Mouse (Mus musculus): ENCODE measurements around the gene Lrrtm4. TPM values are rescaled to one million over a fixed set of nuclear protein-coding genes. Genes with fewer than 3 reads are reported as not detected.

Lrrtm4 gene
- total RNA-seq (2015) (not detected in 2 replicates), total RNA-seq (2017) (not detected in 2 replicates)

DNA sequence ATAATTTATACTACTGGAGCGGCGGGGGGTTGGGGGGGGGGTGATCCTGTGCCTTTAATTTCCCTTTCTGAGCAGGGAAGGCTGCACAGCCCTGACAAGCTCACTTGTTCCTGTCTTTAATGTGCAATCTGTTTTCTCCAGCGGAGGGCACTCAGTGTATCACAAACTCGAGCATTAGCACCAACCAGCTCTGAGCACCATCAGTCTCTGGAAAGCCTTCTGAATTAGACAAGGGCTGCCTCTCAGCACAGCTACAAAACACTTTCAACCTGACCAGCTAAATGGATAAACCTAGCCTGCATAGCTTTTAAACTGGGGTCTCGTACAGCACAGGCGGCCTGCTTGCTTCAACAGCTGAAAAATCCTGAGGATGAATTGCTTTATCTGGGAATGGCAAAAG lies at the start of gene Lrrtm4:
Gene Lrrtm4 (plus strand): TSS at position 113 of the 400 bp plus-strand sequence.
- ATAC-seq (replicated peaks; ENCODE audit: poor library complexity) = no peak

DNA sequence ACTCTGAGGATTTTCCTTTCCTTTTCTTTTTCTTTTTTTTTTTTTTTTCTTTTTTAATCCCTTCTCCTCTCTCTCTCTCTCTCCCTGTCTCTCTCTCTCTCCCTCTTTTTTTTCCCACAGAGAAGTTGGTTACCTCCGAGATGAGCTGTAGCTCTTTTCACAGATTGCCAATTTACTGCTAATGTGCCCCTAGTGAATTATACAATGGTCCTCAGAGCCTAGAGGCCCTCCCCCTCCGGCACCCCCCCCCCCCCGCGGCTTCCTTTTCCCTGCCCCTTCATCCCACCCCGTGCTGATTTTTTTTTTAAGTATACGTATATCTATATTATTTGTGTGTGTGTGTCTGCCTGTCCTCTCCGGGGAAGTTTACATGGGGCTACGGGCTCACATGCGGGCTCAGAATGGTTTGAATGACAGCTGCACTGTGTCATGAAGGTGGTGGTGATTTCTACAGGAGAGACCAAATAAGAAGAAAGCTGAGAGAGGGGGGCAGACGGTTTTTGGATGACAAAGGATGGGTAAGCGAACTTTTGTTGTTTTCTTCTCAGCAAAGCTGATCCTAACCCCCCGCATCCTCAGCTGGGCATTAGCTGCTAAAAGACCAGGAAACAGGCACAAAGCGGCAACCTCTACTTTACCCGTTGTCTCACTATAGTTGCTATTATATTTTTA lies 648 bp downstream of the Lrrtm4 start:
- ATAC-seq (replicated peaks; ENCODE audit: poor library complexity) = 0 out of 2 replicates have a peak, but pooled peaks have one; percentile 11

DNA sequence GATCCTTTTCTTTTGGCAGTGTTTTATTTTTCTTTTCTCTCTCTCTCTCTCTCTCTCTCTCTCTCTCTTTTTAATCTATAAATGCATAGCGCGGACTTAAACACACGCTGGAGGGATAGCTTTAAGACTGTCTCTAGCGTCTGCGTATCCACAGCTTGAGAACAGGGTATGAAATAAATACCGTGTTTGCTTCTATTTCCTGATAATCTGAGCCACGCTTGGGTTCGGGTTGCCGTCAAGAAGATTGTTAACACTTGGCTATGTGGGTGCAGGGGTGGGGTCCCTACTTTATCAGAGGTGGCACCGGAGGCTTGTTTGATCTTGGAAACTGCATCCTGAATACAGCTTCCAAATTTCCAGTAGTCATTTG lies 1.2 kb downstream of the Lrrtm4 start:
- ATAC-seq (replicated peaks; ENCODE audit: poor library complexity) = no peak

DNA sequence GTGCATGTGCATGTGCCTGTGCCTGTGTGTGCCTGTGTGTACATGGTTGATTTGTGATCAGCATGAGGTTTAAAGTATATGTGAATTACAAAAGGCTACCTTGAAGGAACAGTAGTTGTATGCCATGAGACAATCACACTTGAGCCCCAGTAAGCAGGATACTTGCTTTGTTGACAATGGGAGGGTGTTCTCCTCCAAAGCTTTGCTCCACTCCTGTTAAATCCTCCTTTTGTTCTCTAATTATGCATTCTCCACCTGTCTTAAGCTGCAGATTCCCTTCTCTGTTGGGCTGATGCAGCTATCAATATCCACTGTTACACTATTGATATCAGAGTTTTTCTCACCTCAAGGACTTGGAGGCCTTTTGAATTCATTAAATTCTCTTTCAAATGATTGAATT lies 38.2 kb downstream of the Lrrtm4 start:
- ATAC-seq (replicated peaks; ENCODE audit: poor library complexity) = no peak

DNA sequence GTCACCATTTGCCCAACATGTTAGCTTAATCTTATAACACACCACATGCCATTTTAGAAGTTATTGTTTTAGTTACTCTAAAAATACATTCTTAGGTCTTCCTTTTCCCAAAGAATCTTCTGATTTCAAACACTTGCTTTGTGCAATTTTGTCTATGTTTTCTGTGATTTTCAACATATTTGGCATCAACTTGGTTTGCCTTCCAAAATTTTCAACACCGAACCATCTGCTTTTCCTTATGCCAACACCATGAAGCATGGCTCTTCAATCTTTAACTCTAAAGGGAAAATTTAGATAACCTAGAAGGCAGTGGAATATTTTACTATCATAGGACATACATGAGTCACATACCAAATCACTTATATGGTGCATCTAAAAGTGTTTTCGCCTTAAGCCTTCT lies 59.3 kb downstream of the Lrrtm4 start:
- no peak for ATAC-seq (replicated peaks; ENCODE audit: poor library complexity)

DNA sequence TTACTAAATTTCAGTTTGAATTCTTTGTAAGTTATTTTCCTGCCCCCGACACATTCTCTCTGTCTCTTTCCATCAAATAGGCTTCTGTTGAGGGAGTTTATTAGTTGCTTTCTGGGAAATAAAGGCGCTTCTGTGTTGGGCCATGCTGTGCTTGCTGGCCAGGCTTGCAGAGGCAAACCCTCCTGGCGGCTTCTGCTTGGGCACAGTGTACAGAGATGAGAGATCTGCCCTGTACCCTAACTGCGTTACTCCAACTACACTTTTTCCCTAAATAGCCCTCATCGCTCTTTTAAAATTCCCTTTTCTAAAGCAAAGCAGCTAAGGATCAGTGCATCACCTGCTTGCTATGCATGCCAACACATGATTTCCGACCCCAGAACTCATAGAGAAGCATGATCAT lies 60.6 kb downstream of the Lrrtm4 start:
- ATAC-seq (replicated peaks; ENCODE audit: poor library complexity) = no peak

DNA sequence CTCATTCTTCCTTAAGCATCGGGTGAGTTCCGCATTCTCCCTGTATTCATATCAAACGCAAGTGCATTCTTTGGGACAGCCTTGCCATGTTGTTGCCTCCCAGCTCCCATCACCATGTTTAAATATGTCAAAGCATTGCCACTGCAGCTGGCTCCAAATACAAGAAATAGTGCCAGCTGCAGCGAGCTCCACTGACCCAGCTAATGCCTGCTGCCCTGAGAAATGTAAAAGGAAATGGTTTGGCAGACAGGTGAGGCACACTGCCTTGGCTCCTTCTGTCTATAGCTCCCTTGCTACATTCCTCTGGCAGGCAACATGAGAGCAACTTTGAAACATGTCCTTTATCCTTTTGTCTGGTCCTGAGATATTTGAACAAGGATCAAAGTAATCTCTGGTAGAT lies 76.2 kb downstream of the Lrrtm4 start:
- ATAC-seq (replicated peaks; ENCODE audit: poor library complexity) = no peak

DNA sequence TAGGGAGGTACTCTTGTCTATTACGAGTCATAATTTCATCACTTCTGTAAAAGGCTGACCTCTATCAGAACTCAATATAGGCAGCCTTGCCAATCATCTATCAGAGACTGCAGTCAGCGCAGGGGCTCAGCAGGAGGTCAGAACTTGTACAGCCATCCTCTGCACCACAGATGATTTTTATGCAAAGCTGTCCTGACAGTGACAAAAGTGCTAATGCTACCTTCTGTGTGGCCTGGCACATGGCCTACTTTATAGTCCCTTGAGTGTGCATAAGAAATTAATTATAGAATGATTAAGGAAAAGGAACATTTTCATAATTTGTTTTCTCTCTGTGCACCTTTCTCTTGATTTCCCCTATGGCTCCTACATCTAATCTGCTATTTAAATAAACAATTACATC lies 86.7 kb downstream of the Lrrtm4 start:
- ATAC-seq (replicated peaks; ENCODE audit: poor library complexity) = no peak

DNA sequence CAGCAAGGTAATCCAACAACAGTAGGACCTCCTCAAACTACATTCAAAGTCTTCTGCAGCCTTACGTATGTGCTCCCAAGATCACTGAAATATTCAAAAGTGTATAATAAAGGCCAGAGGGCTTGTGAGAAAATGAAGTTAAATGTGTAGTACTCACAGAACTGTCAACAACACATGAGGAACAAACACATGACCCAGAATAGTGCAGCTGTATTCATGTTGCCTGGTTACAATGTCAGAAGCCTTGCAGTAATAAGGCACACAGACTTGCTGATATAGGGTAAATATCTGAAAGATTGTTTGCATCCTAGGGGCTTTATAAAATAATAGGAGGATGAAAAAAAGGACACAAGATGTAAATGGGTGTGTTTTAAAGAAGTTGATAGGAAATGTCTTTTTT lies 87.2 kb downstream of the Lrrtm4 start:
- no peak for ATAC-seq (replicated peaks; ENCODE audit: poor library complexity)

DNA sequence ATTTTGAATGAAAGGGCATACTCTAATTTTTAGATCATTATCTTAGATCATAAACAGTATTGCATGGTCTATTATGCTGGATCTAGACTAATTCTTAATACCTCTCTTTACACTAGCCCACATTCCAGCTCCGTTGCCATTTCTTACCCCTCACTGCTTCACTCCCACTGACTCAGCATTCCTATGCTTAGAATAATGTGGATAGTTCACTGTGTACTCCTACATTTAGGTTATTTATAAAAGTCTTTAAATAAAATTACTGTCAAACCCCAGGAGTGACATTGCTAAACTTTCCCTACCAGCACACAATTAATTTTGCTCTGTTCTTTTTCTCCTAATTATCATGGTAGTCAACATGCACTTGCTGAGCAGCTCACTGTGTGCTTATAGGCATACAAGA lies 107.7 kb downstream of the Lrrtm4 start:
- no peak for ATAC-seq (replicated peaks; ENCODE audit: poor library complexity)

DNA sequence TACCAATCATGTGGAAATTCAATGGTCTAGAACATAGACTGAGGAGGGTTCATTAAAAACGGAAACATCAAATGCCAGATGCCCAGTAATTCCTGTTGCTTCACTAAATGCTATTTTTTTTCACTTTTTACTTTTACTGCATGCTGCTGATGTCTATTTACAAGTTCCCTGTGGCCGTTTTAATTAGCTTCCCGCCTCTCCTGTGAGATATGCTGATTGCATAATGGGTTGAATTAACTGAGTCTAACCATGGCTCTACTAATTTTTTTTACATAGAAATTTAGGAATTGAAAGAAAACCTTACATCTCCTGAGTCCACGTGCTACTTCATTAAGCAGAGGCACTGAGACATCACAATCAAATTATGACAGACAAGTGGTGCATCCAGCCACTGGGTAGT lies 143.9 kb downstream of the Lrrtm4 start:
- no peak for ATAC-seq (replicated peaks; ENCODE audit: poor library complexity)

DNA sequence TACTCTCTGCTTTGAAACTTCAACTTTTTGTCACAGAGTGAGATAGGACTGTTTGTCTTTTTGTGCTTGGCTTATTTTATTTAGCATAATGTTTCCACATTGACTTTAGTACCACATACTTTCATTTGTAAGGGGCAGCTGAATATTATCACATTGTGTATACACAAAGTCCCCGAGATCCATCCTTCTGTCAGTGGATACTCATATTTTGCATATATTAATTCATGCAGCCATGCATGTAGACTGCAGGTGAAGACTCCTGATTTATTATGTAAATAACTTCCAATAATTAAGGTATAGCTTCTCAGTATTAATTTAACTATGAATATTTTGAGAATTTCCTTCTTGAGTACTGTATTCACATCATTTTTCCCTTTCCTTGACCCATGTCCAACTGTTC lies 163.2 kb downstream of the Lrrtm4 start:
- ATAC-seq (replicated peaks; ENCODE audit: poor library complexity) = no peak

DNA sequence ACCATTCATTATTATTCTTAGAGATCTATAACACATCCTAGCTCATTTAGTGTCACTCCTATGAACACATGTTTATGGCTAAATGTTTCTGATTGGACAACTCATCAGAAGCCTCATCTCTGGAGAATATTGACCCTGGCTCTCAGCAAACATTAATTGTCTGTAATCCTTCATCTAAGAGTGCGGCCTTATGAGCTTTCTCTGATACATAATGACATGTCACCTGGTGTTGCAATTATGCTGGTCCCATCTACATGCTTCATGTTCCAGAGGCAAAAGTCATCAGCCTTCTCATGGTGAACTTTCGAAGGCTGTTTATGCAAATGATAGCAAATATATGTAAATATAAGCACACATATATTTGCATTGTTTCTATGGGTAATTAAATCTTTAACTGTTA lies 163.7 kb downstream of the Lrrtm4 start:
- no peak for ATAC-seq (replicated peaks; ENCODE audit: poor library complexity)

DNA sequence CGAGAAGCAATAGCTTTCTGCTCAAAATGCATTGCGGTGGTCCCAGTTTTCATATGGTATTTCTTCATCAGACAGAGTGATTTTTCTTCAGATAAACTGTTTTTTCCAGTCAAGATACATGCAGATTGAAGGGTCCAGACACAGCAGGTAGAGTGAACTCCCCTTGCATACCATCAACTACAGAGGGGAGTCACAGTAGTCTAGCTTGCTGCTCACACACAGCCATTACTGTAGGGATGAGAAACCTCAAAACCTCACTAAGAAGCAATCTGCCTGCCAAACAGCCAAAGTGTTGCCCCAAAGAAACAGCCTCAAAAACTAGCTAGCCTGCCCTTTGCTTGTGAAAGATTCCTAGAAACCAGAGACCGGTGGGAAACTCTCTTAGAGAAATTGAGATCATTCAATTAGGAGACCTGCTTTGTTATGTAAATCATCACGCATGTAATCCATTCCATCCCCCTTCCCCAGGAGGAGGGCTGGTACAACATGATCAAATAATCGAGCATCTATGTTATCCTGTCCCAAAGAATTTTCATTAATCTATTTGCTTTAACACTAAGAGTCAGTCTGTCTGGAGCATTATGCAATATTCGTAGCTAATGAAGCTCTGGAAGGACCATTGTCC lies 166.9 kb downstream of the Lrrtm4 start:
- ATAC-seq (replicated peaks; ENCODE audit: poor library complexity) = no peak

DNA sequence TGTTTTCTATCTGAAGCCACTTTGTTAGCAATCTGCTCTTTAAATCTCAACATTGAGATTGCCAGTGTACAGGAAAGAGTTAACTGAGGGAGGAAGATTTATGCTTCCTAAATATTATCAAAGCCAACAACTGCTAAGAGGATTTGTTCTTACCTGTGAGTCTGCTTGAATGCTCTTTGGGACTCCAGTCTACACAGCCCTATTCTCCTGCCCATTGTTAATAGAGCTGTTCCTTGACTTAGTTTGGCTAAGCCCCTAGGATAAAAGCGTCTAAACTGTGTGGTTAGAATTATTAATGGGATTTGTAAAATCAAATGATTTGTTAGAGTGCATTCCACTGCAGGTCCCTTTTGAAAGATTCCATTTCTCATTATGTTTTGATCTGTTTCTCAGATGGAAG lies 168.1 kb downstream of the Lrrtm4 start:
- no peak for ATAC-seq (replicated peaks; ENCODE audit: poor library complexity)

DNA sequence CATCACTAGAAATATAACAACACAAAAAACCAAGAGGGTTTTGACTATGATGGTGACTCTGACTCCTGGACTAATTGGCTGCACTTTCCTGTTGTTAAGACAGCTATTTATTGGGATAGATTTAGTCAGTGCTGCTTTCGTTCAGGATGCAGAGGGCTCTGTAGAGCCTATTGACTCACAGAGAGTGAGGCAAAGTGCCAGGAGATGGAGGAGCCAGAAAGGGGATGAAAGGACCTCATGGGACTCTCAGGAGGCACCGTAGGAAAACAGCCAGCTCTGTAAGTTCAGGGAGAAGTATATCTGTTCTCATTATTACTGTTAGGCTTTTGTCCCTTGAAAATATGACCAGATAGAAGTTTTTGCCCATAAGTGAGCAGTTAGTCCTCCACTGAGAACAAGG lies 190.8 kb downstream of the Lrrtm4 start:
- ATAC-seq (replicated peaks; ENCODE audit: poor library complexity) = no peak

DNA sequence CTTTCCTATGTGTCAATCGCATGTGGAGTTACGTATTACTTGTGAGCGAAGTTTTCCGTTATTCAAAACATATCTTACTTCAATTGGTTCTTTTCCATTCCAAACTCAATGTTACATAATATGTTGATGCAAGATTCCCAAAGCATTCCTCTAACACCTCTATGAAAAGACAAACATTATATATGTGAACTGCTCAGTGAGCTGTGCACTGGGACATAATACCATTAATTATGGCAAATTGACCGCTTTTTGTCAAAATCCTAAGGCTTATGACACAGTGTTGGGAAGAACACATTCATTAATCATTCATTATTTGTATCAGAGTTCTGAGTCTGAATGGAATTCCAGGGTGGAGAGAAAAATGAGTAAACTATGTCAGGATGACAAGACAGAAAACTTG lies 191.6 kb downstream of the Lrrtm4 start:
- no peak for ATAC-seq (replicated peaks; ENCODE audit: poor library complexity)

DNA sequence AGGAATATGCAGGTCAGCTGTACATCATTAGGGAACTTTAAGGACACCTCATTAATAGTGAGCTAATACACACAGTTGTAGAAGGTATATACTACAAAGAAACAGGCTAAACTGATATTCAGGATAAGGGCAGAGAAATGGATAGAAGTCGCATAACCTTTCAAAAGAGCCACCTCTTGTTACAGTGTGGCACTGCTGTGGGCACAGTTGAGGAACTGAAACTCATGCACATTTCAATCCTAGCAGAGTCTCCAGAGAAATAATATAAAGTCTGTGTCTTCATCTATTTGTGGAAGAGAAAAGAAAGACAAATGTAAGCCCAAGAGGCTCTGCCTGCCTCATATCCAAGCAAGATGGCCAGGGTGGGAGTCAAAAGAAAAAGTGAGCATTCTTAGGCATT lies 242.9 kb downstream of the Lrrtm4 start:
- ATAC-seq (replicated peaks; ENCODE audit: poor library complexity) = peak; percentile 82

DNA sequence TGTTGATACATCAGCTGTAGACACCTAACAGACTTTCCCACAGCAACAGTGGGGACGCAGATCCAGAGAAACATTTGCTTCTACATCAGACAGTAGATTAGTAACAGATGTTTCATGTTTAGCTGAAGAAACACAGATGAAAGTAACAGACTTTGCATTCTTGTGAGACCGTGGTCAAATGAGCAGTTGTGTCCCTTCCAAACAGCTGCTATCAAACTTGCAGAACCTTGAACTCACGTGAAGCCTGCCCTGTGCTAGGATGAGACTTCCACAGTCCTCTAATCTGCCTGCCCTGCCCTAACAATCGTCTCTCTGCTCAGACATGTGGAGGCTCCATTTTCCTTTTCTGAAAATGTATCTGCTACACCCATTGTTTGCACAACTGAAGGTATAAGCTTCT lies 245.3 kb downstream of the Lrrtm4 start:
- ATAC-seq (replicated peaks; ENCODE audit: poor library complexity) = no peak

DNA sequence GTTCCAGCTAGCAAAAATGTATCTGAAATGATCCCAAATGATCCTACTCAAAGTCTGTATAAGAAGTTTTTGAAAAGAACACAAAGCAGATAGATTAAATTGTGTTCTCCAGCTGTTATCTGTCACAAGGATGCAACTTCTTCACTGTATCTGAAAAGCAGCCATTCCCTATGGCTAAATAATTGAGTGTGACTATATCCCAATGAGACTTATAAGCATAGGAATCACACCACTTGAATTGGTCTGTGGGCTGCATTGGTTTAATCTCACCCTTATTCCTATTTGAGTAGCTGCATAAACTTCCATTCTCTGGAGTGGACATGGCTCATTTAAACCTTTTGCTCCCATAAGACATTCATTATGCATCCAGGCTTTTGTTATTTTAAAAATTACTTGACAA lies 245.9 kb downstream of the Lrrtm4 start:
- ATAC-seq (replicated peaks; ENCODE audit: poor library complexity) = no peak

DNA sequence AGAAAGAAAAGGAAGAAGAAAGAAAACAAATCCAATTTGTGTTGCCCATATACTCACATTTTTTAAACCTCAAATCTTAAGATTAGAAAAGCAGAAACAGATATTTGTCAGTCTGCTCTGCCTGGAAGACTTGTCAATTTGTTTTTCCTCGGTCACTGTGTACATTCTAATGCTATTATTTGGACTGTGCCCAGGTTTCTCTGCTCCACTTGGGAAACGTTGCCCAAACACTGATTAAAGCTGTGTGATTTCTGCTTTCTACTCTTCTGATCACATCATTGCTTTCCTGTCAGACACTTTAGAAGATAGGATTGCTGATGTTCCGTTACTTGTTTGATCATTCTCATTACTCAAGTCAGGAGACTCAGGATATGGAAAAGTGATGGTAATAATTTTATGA lies 247.1 kb downstream of the Lrrtm4 start:
- no peak for ATAC-seq (replicated peaks; ENCODE audit: poor library complexity)

DNA sequence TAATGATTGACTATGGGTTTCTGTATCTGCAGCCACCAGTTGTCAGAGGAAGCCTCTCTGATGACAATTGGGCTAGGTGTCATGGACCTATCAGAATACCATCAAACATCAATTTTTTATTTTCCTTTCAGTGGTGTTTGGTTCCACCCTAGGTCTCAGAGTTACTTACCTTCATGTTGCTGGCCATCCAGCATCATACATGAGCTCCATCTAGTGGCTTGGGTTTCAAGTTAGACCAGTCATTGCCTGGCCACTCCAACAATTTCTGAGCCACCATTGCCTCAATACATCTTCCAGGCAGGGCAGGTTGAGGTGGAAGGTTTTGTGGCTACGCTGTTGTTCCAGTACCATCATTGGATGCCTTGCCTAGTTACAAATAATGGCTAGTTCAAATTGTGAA lies 268.3 kb downstream of the Lrrtm4 start:
- ATAC-seq (replicated peaks; ENCODE audit: poor library complexity) = 0 out of 2 replicates have a peak, but pooled peaks have one; percentile 48

DNA sequence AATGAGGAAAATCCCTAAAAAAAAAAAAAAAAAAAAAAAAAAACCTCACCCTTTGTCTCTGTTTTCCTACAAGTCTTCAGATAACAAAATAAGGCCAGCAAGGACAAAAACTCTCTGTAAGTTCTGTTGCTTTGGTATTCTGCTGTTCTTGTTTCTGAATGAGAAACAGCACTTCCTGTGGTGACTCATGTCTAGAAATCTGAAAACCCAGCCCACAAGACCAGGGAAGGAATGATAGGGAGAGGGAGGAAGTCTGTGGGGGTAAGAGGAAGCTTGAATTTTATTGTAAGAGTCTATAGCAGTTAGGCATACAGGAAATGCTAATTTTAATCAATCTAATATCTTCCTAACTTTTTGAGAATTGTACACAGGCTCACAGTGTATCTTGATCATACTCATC lies 283.2 kb downstream of the Lrrtm4 start:
- peak; percentile 98 for ATAC-seq (replicated peaks; ENCODE audit: poor library complexity)

Data from megakaryocyte progenitor cell, adult 5-6 weeks (primary cell).